Mouse (Mus musculus) limb, embryonic 13.5 days (tissue): ENCODE results near the gene Plcl1. TPM values are rescaled to one million over a fixed set of nuclear protein-coding genes. Genes with fewer than 3 reads are reported as not detected.
"Not testable (repeated sequence)": the region's sequence is repeated elsewhere in the genome, so short reads cannot be mapped to it uniquely, and the experiment has no call there.

Source experiments
- ATAC-seq: fragments of 200-750 bp; cut with Nextera tagmentation; 2 replicates; pipeline ENCODE4 v1.8.0; 2017; ENCODE audit warnings: low read depth, moderate number of reproducible peaks, moderate TSS enrichment; ENCODE audit not compliant: low FRiP score
- H3K27ac ChIP-seq: fragments of 300-500 bp; sonication (generic); 2 replicates; pipeline ENCODE4 v1.5.1; 2015; ENCODE audit warnings: inconsistent platforms, mild to moderate bottlenecking, moderate library complexity
- H3K27me3 ChIP-seq: fragments of 300-500 bp; sonication (generic); 2 replicates; pipeline ENCODE4 v1.6.1; 2015; ENCODE audit warnings: mild to moderate bottlenecking, inconsistent platforms
- H3K36me3 ChIP-seq: fragments of 300-500 bp; sonication (generic); 2 replicates; pipeline ENCODE4 v1.6.1; 2015; ENCODE audit warnings: inconsistent platforms, mild to moderate bottlenecking, moderate library complexity
- H3K4me1 ChIP-seq: fragments of 300-500 bp; sonication (generic); 2 replicates; pipeline ENCODE4 v1.6.1; 2015; ENCODE audit warnings: inconsistent platforms
- H3K4me2 ChIP-seq: fragments of 300-500 bp; sonication (generic); replicated peaks from 2 replicates; pipeline ENCODE4 v1.6.1; 2015; ENCODE audit warnings: inconsistent platforms, mild to moderate bottlenecking, moderate library complexity
- H3K4me3 ChIP-seq: fragments of 300-500 bp; sonication (generic); 2 replicates; pipeline ENCODE4 v1.5.1; 2015; ENCODE audit warnings: moderate library complexity, mild to moderate bottlenecking, inconsistent platforms
- H3K9ac ChIP-seq: fragments of 300-500 bp; sonication (generic); 2 replicates; pipeline ENCODE4 v1.6.1; 2015; ENCODE audit warnings: mild to moderate bottlenecking, inconsistent platforms
- H3K9me3 ChIP-seq: fragments of 300-500 bp; sonication (generic); 2 replicates; pipeline ENCODE4 v1.6.1; 2016; ENCODE audit warnings: inconsistent platforms
- WGBS: fragments of 180-500 bp; shearing (Covaris S2); methylation state at CpG from one replicate; pipeline ENCODE4 v1.1.7; 2015; 5-methylcytosine and 5-hydroxymethylcytosine counted together
- polyA plus RNA-seq: library from polyadenylated mRNA; unstranded; fragments of >200 nt; fragmentation: Nextera tagmentation; extraction: Ambion mirVana; gene quantifications from 2 replicates; pipeline ENCODE4 v1.2.1, GENCODE M21; 2015

The Plcl1 gene
- polyA plus RNA-seq, 1 experiment from 2014 or later = 1.3 TPM

DNA sequence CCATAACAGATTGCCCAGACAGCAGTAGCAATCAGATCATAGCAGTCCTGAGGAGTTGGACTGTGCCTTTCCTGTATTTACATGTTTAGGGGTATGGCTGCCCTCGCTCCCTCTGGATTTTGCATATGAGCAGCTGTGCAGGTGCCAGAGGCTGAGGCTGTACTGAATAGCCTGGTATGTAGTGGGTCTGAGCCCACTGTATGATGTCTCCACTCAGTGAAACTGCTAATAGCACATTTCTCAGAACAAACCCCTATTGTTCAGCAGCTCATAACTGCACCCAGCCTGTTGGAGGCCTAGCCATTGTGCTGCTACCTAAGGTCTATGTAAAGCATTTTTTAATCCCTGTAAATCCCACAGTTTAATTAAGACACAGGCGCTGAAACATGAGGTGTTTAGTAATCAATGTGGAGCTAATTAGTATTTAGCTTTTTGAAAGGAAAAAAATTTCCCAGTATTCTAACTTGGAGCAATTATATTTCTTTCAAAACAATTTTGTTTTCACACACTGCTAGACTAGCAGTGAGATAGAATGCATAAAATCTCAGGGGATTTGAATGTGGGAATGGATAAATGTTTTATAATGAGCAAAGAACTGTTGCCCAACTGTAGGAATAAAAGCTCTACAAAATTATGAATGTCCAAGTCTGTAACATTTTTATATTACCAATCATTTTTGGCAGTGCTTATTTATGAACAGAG lies 95.4 kb downstream of the Plcl1 start:
- ATAC-seq = peak; percentile 40; the same call in 1 of the 2 replicates
- H3K4me2 ChIP-seq = no peak overlapping the region
- no peaks in the 10 kb centered on the region for H3K27me3 ChIP-seq
- H3K4me3 ChIP-seq = no peak overlapping the region
- H3K4me1 ChIP-seq = peaks cover 8% of the 10 kb centered on the region; the same call in 1 of the 2 replicates
- no peaks in the 10 kb centered on the region for H3K36me3 ChIP-seq
- 64% methylated on average over 2 of the region's 2 CpGs for WGBS
- no peak overlapping the region for H3K27ac ChIP-seq
- no peak overlapping the region for H3K9ac ChIP-seq
- H3K9me3 ChIP-seq = no peaks in the 10 kb centered on the region

DNA sequence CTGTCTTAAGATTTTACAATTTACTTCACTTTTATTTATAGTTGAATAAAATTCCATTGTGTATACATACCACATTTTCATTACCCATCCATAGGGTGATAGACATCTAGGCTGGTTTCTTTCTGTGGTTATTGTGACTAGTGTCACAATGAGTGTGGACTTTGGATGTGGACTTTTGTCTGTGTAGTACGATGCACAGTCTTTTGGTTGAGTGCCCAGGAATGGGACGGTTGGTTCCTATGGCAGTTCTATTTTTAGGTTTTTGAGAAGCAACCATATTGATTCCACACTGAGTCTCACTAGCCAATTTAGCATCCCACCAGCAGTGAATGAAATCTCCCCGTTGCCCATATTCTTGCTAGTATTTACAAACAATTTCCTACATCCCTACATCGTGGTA lies 100.1 kb downstream of the Plcl1 start:
- Histone ChIP-seq H3K36me3 (no peaks in the 10 kb centered on the region), H3K27ac (no peak overlapping the region), H3K4me3 (no peak overlapping the region), H3K9me3 (no peaks in the 10 kb centered on the region), H3K27me3 (no peaks in the 10 kb centered on the region), H3K4me2 (no peak overlapping the region), H3K9ac (no peak overlapping the region), H3K4me1 (0 out of 2 replicates have a peak, but pooled peaks cover 3% of the 10 kb centered on the region)
- no peak for ATAC-seq
- 84% methylated on average over 4 of the region's 4 CpGs for whole genome bisulfite sequencing

DNA sequence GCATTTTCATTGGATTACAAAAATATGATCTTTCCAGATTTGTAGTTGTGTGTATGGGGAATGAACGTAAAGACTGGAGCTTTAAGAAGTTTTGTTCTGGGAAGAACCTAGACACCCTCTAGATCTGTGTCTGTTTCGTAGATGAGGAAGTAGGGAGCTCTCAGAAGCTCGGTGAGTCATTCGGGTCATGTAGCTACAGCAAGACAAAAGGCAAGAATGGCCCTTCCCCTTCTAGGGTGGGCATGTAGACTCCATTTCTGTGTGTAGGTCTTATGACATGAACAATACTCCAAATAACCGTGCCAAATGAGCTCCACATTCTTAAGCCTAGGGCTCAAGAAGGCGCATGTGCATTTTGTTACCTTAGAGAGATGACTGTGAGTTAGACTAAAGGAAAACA lies 101.3 kb downstream of the Plcl1 start:
- no peaks in the 10 kb centered on the region for H3K4me1 ChIP-seq
- H3K27ac ChIP-seq = no peak overlapping the region
- ATAC-seq = no peak
- H3K9ac ChIP-seq = no peak overlapping the region
- H3K4me2 ChIP-seq = no peak overlapping the region
- WGBS = 87% methylated on average over 6 of the region's 6 CpGs
- no peaks in the 10 kb centered on the region for H3K27me3 ChIP-seq
- H3K4me3 ChIP-seq = no peak overlapping the region
- H3K36me3 ChIP-seq = no peaks in the 10 kb centered on the region
- H3K9me3 ChIP-seq = no peaks in the 10 kb centered on the region

- Histone ChIP-seq H3K4me2 (no peak overlapping the region), H3K9ac (no peak overlapping the region), H3K4me1 (no peaks in the 10 kb centered on the region), H3K27ac (no peak overlapping the region), H3K36me3 (no peaks in the 10 kb centered on the region), H3K27me3 (no peaks in the 10 kb centered on the region), H3K9me3 (no peaks in the 10 kb centered on the region), H3K4me3 (no peak overlapping the region)
- no peak for ATAC-seq
- WGBS = 84% methylated on average over 1 of the region's 1 CpGs
Measured at GRCm38 (mm10) chr1:55509587-55509986, 103.9 kb downstream of the Plcl1 start.

DNA sequence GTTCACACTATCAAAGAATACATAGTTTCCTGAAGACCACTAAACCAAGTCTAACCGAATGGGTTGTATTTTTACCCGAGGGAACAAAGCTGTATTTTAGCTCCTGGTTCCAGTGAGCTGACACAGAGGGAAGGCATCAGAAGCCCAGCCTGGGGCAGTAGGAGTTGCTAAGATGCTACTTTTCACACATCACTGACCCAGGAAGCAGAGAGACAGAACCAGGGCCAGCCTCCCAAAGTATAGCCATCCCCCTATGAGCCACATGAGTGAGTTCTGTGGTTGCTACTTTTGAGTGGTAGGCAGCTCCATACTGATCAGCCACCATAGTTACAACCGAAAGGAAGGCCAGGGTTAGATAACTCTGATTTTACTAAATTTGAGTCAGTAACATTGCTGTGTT lies 106.4 kb downstream of the Plcl1 start:
- WGBS = 85% methylated on average over 3 of the region's 3 CpGs
- H3K4me2 ChIP-seq = no peak overlapping the region
- H3K9ac ChIP-seq = no peak overlapping the region
- no peaks in the 10 kb centered on the region for H3K36me3 ChIP-seq
- no peak overlapping the region for H3K4me3 ChIP-seq
- peaks cover 3% of the 10 kb centered on the region; the same call in 1 of the 2 replicates for H3K4me1 ChIP-seq
- no peaks in the 10 kb centered on the region for H3K9me3 ChIP-seq
- ATAC-seq = no peak
- H3K27ac ChIP-seq = no peak overlapping the region
- H3K27me3 ChIP-seq = no peaks in the 10 kb centered on the region

DNA sequence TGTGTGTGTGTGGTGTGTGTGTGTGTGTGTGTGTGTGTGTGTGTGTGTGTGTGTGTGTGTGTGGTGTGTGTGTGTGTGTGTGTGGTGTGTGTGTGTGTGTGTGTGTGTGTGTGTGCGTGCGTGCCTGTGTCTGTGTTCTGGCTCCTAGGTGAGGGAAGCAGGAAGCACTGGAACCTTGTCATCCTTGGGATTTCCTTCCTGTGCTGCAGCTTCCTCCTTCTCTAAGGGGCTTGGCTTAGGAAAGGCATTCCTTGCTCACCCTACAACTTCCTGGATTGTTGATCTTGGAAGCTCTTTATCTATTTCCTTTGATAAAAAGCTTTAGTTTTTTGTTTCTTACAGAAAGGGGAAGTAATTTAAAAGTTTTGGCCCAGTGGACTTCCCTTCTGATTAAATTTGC lies 107.1 kb downstream of the Plcl1 start:
- not testable (repeated sequence) for H3K4me3 ChIP-seq, H3K9ac ChIP-seq, H3K4me1 ChIP-seq, H3K27ac ChIP-seq, ATAC-seq, H3K36me3 ChIP-seq, H3K9me3 ChIP-seq, H3K4me2 ChIP-seq, H3K27me3 ChIP-seq
- WGBS = 100% methylated on average over 2 of the region's 2 CpGs

- no peak overlapping the region for H3K9ac ChIP-seq
- no peaks in the 10 kb centered on the region for H3K9me3 ChIP-seq
- no peak overlapping the region for H3K4me3 ChIP-seq
- ATAC-seq = no peak
- H3K27me3 ChIP-seq = no peaks in the 10 kb centered on the region
- peaks cover 3% of the 10 kb centered on the region; the same call in 1 of the 2 replicates for H3K4me1 ChIP-seq
- H3K4me2 ChIP-seq = no peak overlapping the region
- no peaks in the 10 kb centered on the region for H3K36me3 ChIP-seq
- no peak overlapping the region for H3K27ac ChIP-seq
Measured at GRCm38 (mm10) chr1:55517182-55517581, 111.5 kb downstream of the Plcl1 start.

DNA sequence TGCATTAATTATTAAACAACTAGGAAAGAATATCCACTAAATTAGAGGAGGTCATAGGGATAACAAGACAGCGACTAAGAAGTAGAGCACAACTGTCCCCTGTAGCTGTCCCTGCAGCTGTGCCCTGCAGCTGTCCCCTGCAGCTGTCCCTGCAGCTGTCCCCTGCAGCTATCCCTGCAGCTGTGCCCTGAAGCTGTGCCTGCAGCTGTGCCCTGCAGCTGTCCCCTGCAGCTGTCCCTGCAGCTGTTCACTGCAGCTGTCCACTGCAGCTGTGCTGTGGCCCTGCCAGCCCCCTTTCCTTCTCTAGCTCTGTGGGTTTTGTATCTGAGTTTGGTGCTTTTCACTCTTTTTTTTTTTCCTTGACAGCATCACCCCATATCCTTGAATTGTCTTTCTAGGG lies 118.2 kb downstream of the Plcl1 start:
- H3K4me1 ChIP-seq = peaks cover 8% of the 10 kb centered on the region
- no peaks in the 10 kb centered on the region for H3K36me3 ChIP-seq
- no peak overlapping the region for H3K4me3 ChIP-seq
- ATAC-seq = no peak
- no peak overlapping the region for H3K27ac ChIP-seq
- H3K9me3 ChIP-seq = no peaks in the 10 kb centered on the region
- H3K4me2 ChIP-seq = no peak overlapping the region
- H3K27me3 ChIP-seq = no peaks in the 10 kb centered on the region
- 94% methylated on average over 1 of the region's 1 CpGs for WGBS
- no peak overlapping the region for H3K9ac ChIP-seq

- Histone ChIP-seq H3K4me1 (peaks cover 8% of the 10 kb centered on the region), H3K27ac (no peak overlapping the region), H3K4me2 (no peak overlapping the region), H3K9ac (no peak overlapping the region), H3K9me3 (no peaks in the 10 kb centered on the region), H3K27me3 (no peaks in the 10 kb centered on the region), H3K4me3 (no peak overlapping the region), H3K36me3 (no peaks in the 10 kb centered on the region)
- 77% methylated on average over 5 of the region's 5 CpGs for WGBS
- ATAC-seq = no peak
Measured at GRCm38 (mm10) chr1:55525100-55525499, 119.4 kb downstream of the Plcl1 start.

- H3K4me2 ChIP-seq = no peak overlapping the region
- no peaks in the 10 kb centered on the region for H3K9me3 ChIP-seq
- no peak overlapping the region for H3K9ac ChIP-seq
- WGBS = 90% methylated on average over 2 of the region's 2 CpGs
- H3K27me3 ChIP-seq = no peaks in the 10 kb centered on the region
- H3K27ac ChIP-seq = no peak overlapping the region
- no peaks in the 10 kb centered on the region for H3K36me3 ChIP-seq
- ATAC-seq = no peak
- H3K4me3 ChIP-seq = no peak overlapping the region
- H3K4me1 ChIP-seq = peaks cover 8% of the 10 kb centered on the region
Measured at GRCm38 (mm10) chr1:55525748-55526147, 120.0 kb downstream of the Plcl1 start.

- H3K9ac ChIP-seq = no peak overlapping the region
- peaks cover 8% of the 10 kb centered on the region for H3K4me1 ChIP-seq
- H3K27me3 ChIP-seq = no peaks in the 10 kb centered on the region
- no peaks in the 10 kb centered on the region for H3K9me3 ChIP-seq
- no peak for ATAC-seq
- no peak overlapping the region for H3K27ac ChIP-seq
- 49% methylated on average over 7 of the region's 7 CpGs for WGBS
- no peak overlapping the region for H3K4me2 ChIP-seq
- no peaks in the 10 kb centered on the region for H3K36me3 ChIP-seq
- H3K4me3 ChIP-seq = no peak overlapping the region
Measured at GRCm38 (mm10) chr1:55528547-55529304, 123.0 kb downstream of the Plcl1 start.

- WGBS = 66% methylated on average over 1 of the region's 1 CpGs
- no peak overlapping the region for H3K9ac ChIP-seq
- H3K9me3 ChIP-seq = no peaks in the 10 kb centered on the region
- no peak overlapping the region for H3K4me3 ChIP-seq
- H3K4me1 ChIP-seq = peaks cover 2% of the 10 kb centered on the region
- ATAC-seq = no peak
- H3K36me3 ChIP-seq = no peaks in the 10 kb centered on the region
- no peak overlapping the region for H3K4me2 ChIP-seq
- no peaks in the 10 kb centered on the region for H3K27me3 ChIP-seq
- H3K27ac ChIP-seq = no peak overlapping the region
Measured at GRCm38 (mm10) chr1:55533823-55534222, 128.1 kb downstream of the Plcl1 start.
